Mouse (Mus musculus) forebrain, postnatal 0 days (tissue): ENCODE data around the gene Aup1. TPM values are rescaled to one million over a fixed set of nuclear protein-coding genes. Genes with fewer than 3 reads are reported as not detected.
A peak's percentile ranks its signal among the peaks of the same experiment; 100 is the strongest.

Source experiments
- ATAC-seq: fragments of 200-750 bp; cut with Nextera tagmentation; 2 replicates; pipeline ENCODE4 v1.8.0; 2017; ENCODE audit warnings: mild to moderate bottlenecking, moderate library complexity
- DNase-seq: peaks from one replicate; pipeline ENCODE4 v3.0.0-alpha.2; 2015
- H3K27ac ChIP-seq: fragments of 300-500 bp; sonication (generic); 2 replicates; pipeline ENCODE4 v1.5.1; 2014; ENCODE audit warnings: low read depth, mild to moderate bottlenecking, antibody characterized with exemption, low read length, moderate library complexity, mixed read lengths
- H3K27me3 ChIP-seq: fragments of 300-500 bp; sonication (generic); 2 replicates; pipeline ENCODE4 v1.6.1; 2014; ENCODE audit warnings: mild to moderate bottlenecking, low read length, mixed read lengths; ENCODE audit not compliant: insufficient read depth
- H3K36me3 ChIP-seq: fragments of 300-500 bp; sonication (generic); 2 replicates; pipeline ENCODE4 v1.6.1; 2014; ENCODE audit warnings: mild to moderate bottlenecking, moderate library complexity; ENCODE audit not compliant: insufficient read depth
- H3K4me1 ChIP-seq: fragments of 300-500 bp; sonication (generic); 2 replicates; pipeline ENCODE4 v1.6.1; 2014; ENCODE audit warnings: antibody characterized with exemption; ENCODE audit not compliant: insufficient read depth
- H3K4me2 ChIP-seq: fragments of 300-500 bp; sonication (generic); 2 replicates; pipeline ENCODE4 v1.6.1; 2014; ENCODE audit warnings: low read depth, mild to moderate bottlenecking, moderate library complexity
- H3K4me3 ChIP-seq: fragments of 300-500 bp; sonication (generic); 2 replicates; pipeline ENCODE4 v1.5.1; 2014; ENCODE audit warnings: low read depth, low read length, mixed read lengths
- H3K9ac ChIP-seq: fragments of 300-500 bp; sonication (generic); 2 replicates; pipeline ENCODE4 v1.6.1; 2014; ENCODE audit warnings: mild to moderate bottlenecking
- H3K9me3 ChIP-seq: fragments of 300-500 bp; sonication (generic); 2 replicates; pipeline ENCODE4 v1.6.1; 2016; ENCODE audit warnings: low read length
- CTCF ChIP-seq: sonication (generic); IDR thresholded peaks from 2 replicates; pipeline ENCODE4 v1.5.1; 2016; ENCODE audit warnings: antibody characterized with exemption, control low read depth, low read depth
- WGBS: fragments of 180-500 bp; shearing (Covaris S2); extraction: QIAGEN DNeasy Blood & Tissue Kit; methylation state at CpG from one replicate; pipeline ENCODE4 v1.1.7; 2014; 5-methylcytosine and 5-hydroxymethylcytosine counted together
- polyA plus RNA-seq: library from polyadenylated mRNA; unstranded; fragments of >200 nt; fragmentation: Nextera tagmentation; extraction: Ambion mirVana; gene quantifications from 2 replicates; pipeline ENCODE4 v1.2.1, GENCODE M21; 2015
- total RNA-seq: library from RNA; depleted of rRNA; stranded (reverse); fragments of >200 nt; gene quantifications from 2 replicates; pipeline ENCODE4 v1.2.3, GENCODE M21; 2014

Aup1 gene
- total and polyA plus RNA-seq, 2 experiments from 2014 or later = 129 to 146 TPM

DNA sequence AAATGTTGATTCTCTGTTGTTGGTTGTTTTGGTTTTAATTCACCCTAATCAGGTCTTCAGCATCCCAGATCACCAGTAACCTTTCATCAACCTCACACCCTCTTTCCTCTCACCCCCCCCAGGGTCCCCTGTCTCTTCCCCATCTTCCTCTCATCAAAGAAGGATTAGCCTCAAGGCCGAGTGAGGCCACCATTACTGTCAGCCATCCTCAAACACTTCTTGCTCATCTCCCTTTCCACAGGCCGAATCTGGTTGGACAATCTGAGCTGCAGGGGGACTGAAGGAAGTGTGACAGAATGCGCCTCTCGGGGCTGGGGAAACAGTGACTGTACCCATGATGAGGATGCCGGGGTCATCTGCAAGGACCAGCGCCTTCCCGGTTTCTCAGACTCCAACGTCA, 17.1 kb upstream of the Aup1 start:
- WGBS = 83% methylated on average over 8 of the region's 8 CpGs
- no peak for ATAC-seq
- H3K4me3 ChIP-seq = no peak overlapping the region

DNA sequence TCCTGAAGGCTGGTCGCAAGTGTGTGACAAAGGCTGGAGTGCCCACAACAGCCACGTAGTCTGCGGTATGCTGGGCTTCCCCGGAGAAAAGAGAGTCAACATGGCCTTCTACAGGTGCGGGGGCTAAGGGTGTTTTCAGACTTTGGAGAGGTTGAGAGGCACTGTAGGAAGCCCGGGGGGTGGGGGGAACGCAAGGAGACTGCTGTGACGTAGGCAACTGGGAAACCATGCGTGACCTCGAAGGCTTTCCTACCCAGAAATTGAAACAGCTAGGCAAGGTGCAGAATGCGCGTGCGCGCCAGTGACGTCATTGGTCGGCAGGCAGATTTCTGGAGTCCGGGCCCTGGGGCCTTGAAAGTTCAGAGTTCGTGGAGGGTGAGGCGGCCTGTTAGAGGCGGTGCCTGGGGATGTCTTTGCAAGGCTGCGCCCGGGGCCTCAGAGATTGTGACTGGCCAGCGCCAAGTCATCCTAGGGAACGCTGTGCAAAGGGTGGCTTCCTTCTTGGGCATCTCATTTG, 15.8 kb upstream of the Aup1 start:
- Histone ChIP-seq H3K4me1 (peaks cover 8% of the 10 kb centered on the region), H3K27me3 (no peaks in the 10 kb centered on the region), H3K4me2 (peak overlapping the region; percentile 58), H3K9ac (0 out of 2 replicates have a peak overlapping the region, but pooled peaks have one; percentile 31), H3K9me3 (no peaks in the 10 kb centered on the region), H3K4me3 (peak overlapping the region; percentile 31), H3K36me3 (no peaks in the 10 kb centered on the region), H3K27ac (no peak overlapping the region)
- ATAC-seq (peak; percentile 74), DNase-seq (peak; percentile 86)
- 8% methylated on average over 24 of the region's 24 CpGs for WGBS
- TF ChIP-seq CTCF = no peak

More for the DNA sequence above, 17.1 kb upstream of the Aup1 start:
- Histone ChIP-seq H3K4me2 (no peak overlapping the region), H3K9ac (no peak overlapping the region), H3K27ac (no peak overlapping the region), H3K9me3 (no peaks in the 10 kb centered on the region), H3K4me1 (peaks cover 20% of the 10 kb centered on the region), H3K36me3 (no peaks in the 10 kb centered on the region), H3K27me3 (peaks cover 8% of the 10 kb centered on the region)
- no peak for DNase-seq
- no peak for TF ChIP-seq CTCF

DNA sequence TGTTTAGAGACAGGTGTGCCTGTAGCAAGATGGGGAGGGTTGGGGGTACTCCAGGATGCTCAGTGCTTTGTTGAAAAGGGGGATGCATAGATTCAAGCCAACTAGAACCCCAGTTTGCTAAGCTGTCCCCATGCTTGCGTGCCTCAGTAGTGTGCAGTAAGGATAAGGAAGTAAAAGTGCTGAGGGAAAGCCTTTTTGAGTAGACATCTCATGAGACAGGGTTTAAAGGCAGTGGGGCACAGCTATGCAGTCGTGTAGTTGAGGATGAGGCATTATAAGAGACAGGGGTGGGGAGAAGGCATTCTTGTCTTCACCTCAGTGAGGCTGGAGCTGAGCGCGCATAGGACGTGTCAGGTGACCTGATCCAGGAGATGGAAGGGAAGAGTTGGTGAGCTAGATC, 13.7 kb upstream of the Aup1 start:
- Histone ChIP-seq H3K36me3 (no peaks in the 10 kb centered on the region), H3K27ac (no peak overlapping the region), H3K4me2 (no peak overlapping the region), H3K9ac (no peak overlapping the region), H3K27me3 (no peaks in the 10 kb centered on the region), H3K4me1 (peaks cover 6% of the 10 kb centered on the region; the same call in 1 of the 2 replicates), H3K4me3 (no peak overlapping the region), H3K9me3 (no peaks in the 10 kb centered on the region)
- no peak for TF ChIP-seq CTCF
- DNase-seq (no peak), ATAC-seq (no peak)
- 80% methylated on average over 5 of the region's 5 CpGs for WGBS

DNA sequence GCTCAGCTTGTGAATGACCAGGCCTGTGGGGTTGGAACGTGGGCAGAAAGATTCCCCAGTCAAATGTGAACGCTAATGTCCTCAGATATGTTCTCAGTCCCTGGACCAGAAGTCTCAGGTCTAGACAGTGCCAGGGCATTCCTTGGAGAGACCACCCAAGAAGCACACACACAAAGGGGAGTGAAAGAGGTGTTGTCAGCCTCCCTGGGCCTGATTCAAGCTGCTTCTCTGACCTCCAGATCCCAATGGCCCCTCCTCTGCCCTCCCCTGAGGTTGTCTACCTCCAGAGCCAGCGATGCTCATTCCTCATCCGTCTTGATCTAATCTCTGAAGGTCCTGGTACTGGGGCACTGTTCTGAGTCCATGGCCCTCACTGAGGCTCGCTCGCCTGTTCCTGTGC, 10.8 kb upstream of the Aup1 start:
- TF ChIP-seq CTCF = no peak
- no peak for DNase-seq
- Histone ChIP-seq H3K9me3 (no peaks in the 10 kb centered on the region), H3K27ac (no peak overlapping the region), H3K4me3 (no peak overlapping the region), H3K27me3 (no peaks in the 10 kb centered on the region), H3K4me1 (peaks cover 2% of the 10 kb centered on the region; the same call in 1 of the 2 replicates), H3K9ac (no peak overlapping the region), H3K4me2 (no peak overlapping the region), H3K36me3 (no peaks in the 10 kb centered on the region)
- no peak for ATAC-seq
- 72% methylated on average over 6 of the region's 6 CpGs for WGBS

DNA sequence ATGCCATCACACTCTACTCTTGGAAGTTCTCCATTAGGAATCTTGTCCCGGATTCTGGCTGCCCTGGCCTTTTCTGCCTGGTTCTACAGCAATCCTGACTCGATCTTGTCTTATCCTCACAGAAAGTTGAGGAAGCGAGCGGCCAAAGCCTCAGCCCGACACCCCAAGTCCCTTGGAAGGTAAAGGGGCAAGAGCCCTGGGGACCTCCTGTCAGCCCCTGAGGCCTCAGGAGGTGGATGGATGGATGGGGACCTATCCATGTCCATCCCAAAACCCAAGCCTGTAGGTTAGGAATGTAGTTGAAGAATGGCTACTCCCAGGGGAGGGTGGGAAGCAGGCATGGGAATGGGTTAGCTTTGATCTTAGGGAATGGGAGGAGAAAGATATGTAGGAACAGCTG, 10.3 kb upstream of the Aup1 start:
- DNase-seq = no peak
- TF ChIP-seq CTCF = no peak
- Histone ChIP-seq H3K4me2 (no peak overlapping the region), H3K4me1 (no peaks in the 10 kb centered on the region), H3K27me3 (no peaks in the 10 kb centered on the region), H3K9ac (no peak overlapping the region), H3K9me3 (no peaks in the 10 kb centered on the region), H3K4me3 (no peak overlapping the region), H3K27ac (no peak overlapping the region), H3K36me3 (no peaks in the 10 kb centered on the region)
- 86% methylated on average over 5 of the region's 5 CpGs for WGBS
- no peak for ATAC-seq

DNA sequence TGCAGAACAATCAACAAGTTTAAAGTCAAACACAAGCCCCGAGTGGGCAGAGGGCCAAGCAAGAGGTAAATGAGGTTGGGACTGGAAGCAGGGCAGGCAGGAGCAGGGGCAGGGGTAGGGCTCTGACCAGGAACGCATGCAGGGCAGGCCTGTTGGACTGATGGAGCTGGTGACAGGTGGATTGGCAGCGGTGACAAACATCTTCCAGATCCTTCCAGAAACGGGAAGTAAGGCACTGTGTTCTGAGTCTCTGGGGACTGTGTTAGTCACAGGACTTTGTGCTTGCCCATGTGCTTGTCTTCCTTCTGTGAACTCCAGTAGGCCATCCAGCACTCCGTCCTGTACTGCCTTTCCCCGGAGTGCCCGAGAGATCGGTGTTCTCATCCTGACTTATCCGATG, 9.6 kb upstream of the Aup1 start:
- H3K36me3 ChIP-seq = no peaks in the 10 kb centered on the region
- no peak overlapping the region for H3K4me2 ChIP-seq
- H3K9me3 ChIP-seq = no peaks in the 10 kb centered on the region
- H3K9ac ChIP-seq = no peak overlapping the region
- ATAC-seq (no peak), DNase-seq (no peak)
- TF ChIP-seq CTCF = no peak
- no peak overlapping the region for H3K27ac ChIP-seq
- no peaks in the 10 kb centered on the region for H3K4me1 ChIP-seq
- 83% methylated on average over 9 of the region's 9 CpGs for WGBS
- H3K4me3 ChIP-seq = no peak overlapping the region
- no peaks in the 10 kb centered on the region for H3K27me3 ChIP-seq

DNA sequence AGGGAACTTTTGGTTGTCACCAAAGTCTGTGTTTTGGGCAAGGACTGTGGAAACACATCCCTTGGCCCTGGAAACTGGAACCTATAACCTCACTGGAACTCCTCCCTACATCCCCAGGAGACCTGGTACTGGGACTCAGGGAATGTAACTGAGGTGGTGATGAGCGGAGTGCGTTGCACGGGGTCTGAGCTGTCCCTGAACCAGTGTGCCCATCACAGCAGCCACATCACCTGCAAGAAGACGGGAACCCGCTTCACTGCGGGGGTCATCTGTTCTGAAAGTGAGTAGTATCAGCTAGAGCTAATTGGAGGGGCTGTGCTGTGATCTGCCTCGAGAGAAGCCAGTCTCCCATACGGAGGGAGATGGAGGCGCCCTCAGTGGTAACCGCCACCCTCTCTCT, 5.0 kb upstream of the Aup1 start:
- Histone ChIP-seq H3K4me3 (no peak overlapping the region), H3K36me3 (no peaks in the 10 kb centered on the region; the same call in 1 of the 2 replicates), H3K4me2 (no peak overlapping the region), H3K9me3 (no peaks in the 10 kb centered on the region), H3K27me3 (no peaks in the 10 kb centered on the region), H3K4me1 (peaks cover 9% of the 10 kb centered on the region), H3K9ac (no peak overlapping the region), H3K27ac (no peak overlapping the region)
- 72% methylated on average over 10 of the region's 10 CpGs for WGBS
- TF ChIP-seq CTCF = no peak
- no peak for ATAC-seq
- DNase-seq = no peak
